Mouse (Mus musculus): ENCODE results near the gene Adap2. TPM values are rescaled to one million over a fixed set of nuclear protein-coding genes. Genes with fewer than 3 reads are reported as not detected.
A peak's percentile ranks its signal among the peaks of the same experiment; 100 is the strongest.

The Adap2 gene
- polyA plus RNA-seq, 1 experiment from 2014 or later, result 5.4 TPM

DNA sequence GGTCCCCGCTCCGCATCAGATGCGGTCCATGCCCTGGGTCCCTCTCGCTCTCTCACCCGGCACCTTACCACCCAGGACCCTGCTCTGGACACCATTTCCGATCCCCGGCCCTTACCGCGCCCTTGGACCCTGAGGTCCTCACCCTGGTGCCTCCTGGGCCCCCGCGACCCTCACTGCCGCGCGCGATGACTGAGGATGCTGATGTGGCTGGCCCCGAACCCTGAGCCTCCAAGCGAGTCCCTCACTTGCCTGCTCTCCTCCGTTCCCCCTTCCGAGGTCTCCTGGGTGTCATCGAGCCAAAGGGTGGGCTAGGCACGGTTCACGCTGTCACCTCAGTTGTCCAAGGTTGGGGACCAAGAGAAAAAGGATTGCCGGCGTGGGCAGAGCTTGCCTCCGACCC is 596 bp downstream of the Adap2 start:
- Histone ChIP-seq H3K4me1 (replicated peaks; ENCODE audit: control insufficient read depth, insufficient read depth) (no peaks in the 10 kb centered on the region), H3K27ac (replicated peaks) (0 out of 2 replicates have a peak overlapping the region, but pooled peaks have one; percentile 24), H3K4me2 (replicated peaks; ENCODE audit: low read depth) (peak overlapping the region; percentile 80), H3K36me3 (ENCODE audit: control insufficient read depth, insufficient read depth, low read length) (no peaks in the 10 kb centered on the region), H3K9me3 (ENCODE audit: control insufficient read depth, low read length) (no peaks in the 10 kb centered on the region), H3K27me3 (ENCODE audit: control insufficient read depth, insufficient read depth, low read length) (0 out of 2 replicates have a peak, but pooled peaks cover 2% of the 10 kb centered on the region), H3K4me3 (ENCODE audit: low read depth, low read length) (peak overlapping the region; percentile 64), H3K9ac (ENCODE audit: low read length) (peak overlapping the region; percentile 69)
- 30% methylated on average over 25 of the region's 25 CpGs for WGBS
- no peak for TF ChIP-seq EP300 (optimal IDR thresholded peaks at IDR 0.05)
- TF ChIP-seq CTCF (IDR thresholded peaks at IDR 0.05; ENCODE audit: low read depth), result no peak
- ATAC-seq (ENCODE audit: low FRiP score, low TSS enrichment), result 0 out of 2 replicates have a peak, but pooled peaks have one; percentile 2
- no peak for DNase-seq (ENCODE audit: low spot score)

DNA sequence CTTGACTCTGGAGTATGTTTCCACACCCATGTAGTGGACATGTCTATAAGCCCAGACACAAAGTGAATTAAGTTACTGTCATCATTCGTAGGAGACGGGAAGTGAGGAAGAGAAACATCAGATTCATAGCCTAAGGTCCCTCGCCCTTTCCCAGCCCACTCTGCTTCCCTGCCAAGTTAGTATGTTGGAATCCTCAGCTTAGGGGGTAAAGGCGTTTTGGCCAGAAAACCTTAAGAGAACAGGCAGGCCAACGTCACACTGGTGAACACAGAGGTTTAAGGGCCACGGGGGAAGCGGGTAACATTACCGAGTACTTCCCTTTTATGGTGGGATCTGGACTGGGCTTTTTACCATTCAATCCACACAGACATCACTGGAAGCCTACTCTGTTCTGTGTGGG is 1.6 kb downstream of the Adap2 start:
- DNase-seq (ENCODE audit: low spot score), result no peak
- TF ChIP-seq CTCF (IDR thresholded peaks at IDR 0.05; ENCODE audit: low read depth), result no peak
- no peak for TF ChIP-seq EP300 (optimal IDR thresholded peaks at IDR 0.05)
- H3K4me1 ChIP-seq (replicated peaks; ENCODE audit: control insufficient read depth, insufficient read depth), result no peaks in the 10 kb centered on the region
- no peak overlapping the region for H3K27ac ChIP-seq (replicated peaks)
- no peak overlapping the region for H3K9ac ChIP-seq (ENCODE audit: low read length)
- no peaks in the 10 kb centered on the region for H3K9me3 ChIP-seq (ENCODE audit: control insufficient read depth, low read length)
- 0 out of 2 replicates have a peak overlapping the region, but pooled peaks have one; percentile 1 for H3K4me3 ChIP-seq (ENCODE audit: low read depth, low read length)
- no peak overlapping the region for H3K4me2 ChIP-seq (replicated peaks; ENCODE audit: low read depth)
- H3K27me3 ChIP-seq (ENCODE audit: control insufficient read depth, insufficient read depth, low read length), result 0 out of 2 replicates have a peak, but pooled peaks cover 2% of the 10 kb centered on the region
- WGBS, result 81% methylated on average over 8 of the region's 8 CpGs
- no peaks in the 10 kb centered on the region for H3K36me3 ChIP-seq (ENCODE audit: control insufficient read depth, insufficient read depth, low read length)
- no peak for ATAC-seq (ENCODE audit: low FRiP score, low TSS enrichment)

DNA sequence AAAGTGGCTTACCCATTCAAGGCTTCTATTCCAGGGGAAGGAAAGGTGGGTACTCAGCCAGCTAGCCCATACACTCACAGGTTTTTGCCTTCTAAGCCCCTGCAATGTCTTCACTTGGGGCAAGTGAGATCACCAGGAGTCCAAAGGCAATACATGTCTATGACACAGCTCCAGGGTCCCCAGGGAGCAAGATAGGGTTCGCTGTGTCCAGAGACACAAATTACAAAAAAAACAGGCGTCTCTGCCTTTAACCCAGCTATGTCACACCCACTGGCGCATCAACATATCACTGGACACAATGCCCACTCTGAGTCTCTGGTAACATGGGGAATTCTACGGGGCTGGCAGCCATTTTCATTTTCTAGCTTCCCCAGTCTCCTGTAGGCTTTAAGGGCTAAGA is 2.1 kb downstream of the Adap2 start:
- H3K27me3 ChIP-seq (ENCODE audit: control insufficient read depth, insufficient read depth, low read length), result 0 out of 2 replicates have a peak, but pooled peaks cover 2% of the 10 kb centered on the region
- TF ChIP-seq EP300 (optimal IDR thresholded peaks at IDR 0.05), result no peak
- no peak for TF ChIP-seq CTCF (IDR thresholded peaks at IDR 0.05; ENCODE audit: low read depth)
- H3K9me3 ChIP-seq (ENCODE audit: control insufficient read depth, low read length), result no peaks in the 10 kb centered on the region
- no peak overlapping the region for H3K27ac ChIP-seq (replicated peaks)
- ATAC-seq (ENCODE audit: low FRiP score, low TSS enrichment), result no peak
- no peak overlapping the region for H3K9ac ChIP-seq (ENCODE audit: low read length)
- no peak overlapping the region for H3K4me2 ChIP-seq (replicated peaks; ENCODE audit: low read depth)
- no peaks in the 10 kb centered on the region for H3K4me1 ChIP-seq (replicated peaks; ENCODE audit: control insufficient read depth, insufficient read depth)
- 79% methylated on average over 4 of the region's 4 CpGs for WGBS
- no peak for DNase-seq (ENCODE audit: low spot score)
- no peaks in the 10 kb centered on the region for H3K36me3 ChIP-seq (ENCODE audit: control insufficient read depth, insufficient read depth, low read length)
- H3K4me3 ChIP-seq (ENCODE audit: low read depth, low read length), result no peak overlapping the region

DNA sequence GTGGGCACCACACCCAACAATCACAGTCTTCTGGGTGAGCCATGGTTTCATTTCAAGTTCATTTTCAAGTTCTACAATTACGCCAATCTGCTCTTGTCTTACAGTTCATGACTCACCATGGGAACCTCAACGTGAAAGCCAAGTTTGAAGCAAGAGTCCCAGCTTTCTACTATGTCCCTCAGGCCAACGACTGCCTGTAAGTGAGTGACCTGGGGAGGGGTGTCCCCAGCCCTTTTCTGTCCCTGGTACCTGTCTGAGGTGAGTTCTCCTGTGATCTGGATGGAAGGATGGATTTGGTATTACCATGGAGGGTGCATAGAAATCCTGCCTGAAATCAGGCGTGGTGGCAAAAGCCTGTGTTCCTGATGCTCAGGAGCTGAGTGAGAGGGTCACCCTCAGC is 2.9 kb downstream of the Adap2 start:
- H3K27ac ChIP-seq (replicated peaks), result no peak overlapping the region
- no peaks in the 10 kb centered on the region for H3K36me3 ChIP-seq (ENCODE audit: control insufficient read depth, insufficient read depth, low read length)
- 0 out of 2 replicates have a peak, but pooled peaks cover 2% of the 10 kb centered on the region for H3K27me3 ChIP-seq (ENCODE audit: control insufficient read depth, insufficient read depth, low read length)
- no peak overlapping the region for H3K9ac ChIP-seq (ENCODE audit: low read length)
- H3K9me3 ChIP-seq (ENCODE audit: control insufficient read depth, low read length), result no peaks in the 10 kb centered on the region
- DNase-seq (ENCODE audit: low spot score) (no peak), ATAC-seq (ENCODE audit: low FRiP score, low TSS enrichment) (no peak)
- no peak overlapping the region for H3K4me2 ChIP-seq (replicated peaks; ENCODE audit: low read depth)
- TF ChIP-seq EP300 (optimal IDR thresholded peaks at IDR 0.05) (no peak), CTCF (IDR thresholded peaks at IDR 0.05; ENCODE audit: low read depth) (no peak)
- H3K4me3 ChIP-seq (ENCODE audit: low read depth, low read length), result no peak overlapping the region
- WGBS, result 78% methylated on average over 4 of the region's 4 CpGs
- H3K4me1 ChIP-seq (replicated peaks; ENCODE audit: control insufficient read depth, insufficient read depth), result no peaks in the 10 kb centered on the region

DNA sequence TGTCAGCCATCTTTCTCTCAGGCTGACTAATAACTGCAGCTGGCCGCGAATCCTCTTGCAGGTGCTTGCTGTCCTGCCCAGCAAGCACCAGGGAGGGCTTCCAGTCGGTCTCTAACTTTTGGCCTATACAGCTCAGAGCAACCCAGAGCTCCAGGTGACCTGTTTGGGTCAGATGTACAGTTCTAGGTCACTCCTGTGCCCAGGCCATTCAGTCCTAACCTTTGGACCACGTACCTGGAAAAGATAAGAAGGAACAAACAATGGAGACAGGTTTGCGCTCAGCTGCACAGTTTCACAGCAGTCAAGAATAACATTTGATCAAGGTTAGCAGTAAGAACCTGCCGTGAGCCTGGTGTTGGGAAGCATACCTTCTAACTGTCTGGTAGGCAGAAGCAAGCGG is 5.1 kb downstream of the Adap2 start:
- Histone ChIP-seq H3K4me2 (replicated peaks; ENCODE audit: low read depth) (no peak overlapping the region), H3K36me3 (ENCODE audit: control insufficient read depth, insufficient read depth, low read length) (no peaks in the 10 kb centered on the region), H3K9ac (ENCODE audit: low read length) (no peak overlapping the region), H3K9me3 (ENCODE audit: control insufficient read depth, low read length) (no peaks in the 10 kb centered on the region), H3K27me3 (ENCODE audit: control insufficient read depth, insufficient read depth, low read length) (0 out of 2 replicates have a peak, but pooled peaks cover 2% of the 10 kb centered on the region), H3K27ac (replicated peaks) (no peak overlapping the region), H3K4me1 (replicated peaks; ENCODE audit: control insufficient read depth, insufficient read depth) (no peaks in the 10 kb centered on the region), H3K4me3 (ENCODE audit: low read depth, low read length) (no peak overlapping the region)
- TF ChIP-seq EP300 (optimal IDR thresholded peaks at IDR 0.05) (no peak), CTCF (IDR thresholded peaks at IDR 0.05; ENCODE audit: low read depth) (no peak)
- WGBS, result 64% methylated on average over 7 of the region's 7 CpGs
- DNase-seq (ENCODE audit: low spot score) (peak; percentile 30), ATAC-seq (ENCODE audit: low FRiP score, low TSS enrichment) (peak; percentile 55; the same call in 1 of the 2 replicates)

DNA sequence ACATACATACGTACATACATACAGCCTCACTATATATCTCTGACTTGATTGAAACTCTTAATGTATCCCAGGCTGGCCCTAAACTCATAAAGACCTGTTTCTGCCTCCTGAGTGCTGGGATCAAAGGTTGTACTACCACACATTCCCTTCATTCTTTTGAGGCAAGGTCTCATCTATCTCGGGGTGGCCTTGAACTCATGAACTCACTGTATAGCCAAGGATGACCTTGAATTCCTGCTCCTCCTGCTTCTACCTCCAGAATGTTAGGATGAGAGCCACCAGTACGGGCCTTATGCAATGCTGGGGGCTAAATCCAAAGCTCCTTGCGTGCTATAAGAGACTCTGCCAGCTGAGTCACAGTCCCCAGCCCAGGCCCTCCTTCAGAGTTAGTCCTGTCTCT is 7.1 kb downstream of the Adap2 start:
- Histone ChIP-seq H3K4me3 (ENCODE audit: low read depth, low read length) (no peak overlapping the region), H3K4me2 (replicated peaks; ENCODE audit: low read depth) (no peak overlapping the region), H3K36me3 (ENCODE audit: control insufficient read depth, insufficient read depth, low read length) (no peaks in the 10 kb centered on the region), H3K27me3 (ENCODE audit: control insufficient read depth, insufficient read depth, low read length) (no peaks in the 10 kb centered on the region), H3K27ac (replicated peaks) (no peak overlapping the region), H3K9ac (ENCODE audit: low read length) (no peak overlapping the region), H3K9me3 (ENCODE audit: control insufficient read depth, low read length) (no peaks in the 10 kb centered on the region), H3K4me1 (replicated peaks; ENCODE audit: control insufficient read depth, insufficient read depth) (no peaks in the 10 kb centered on the region)
- no peak for DNase-seq (ENCODE audit: low spot score)
- no peak for ATAC-seq (ENCODE audit: low FRiP score, low TSS enrichment)
- WGBS, result 74% methylated on average over 4 of the region's 4 CpGs
- TF ChIP-seq CTCF (IDR thresholded peaks at IDR 0.05; ENCODE audit: low read depth) (no peak), EP300 (optimal IDR thresholded peaks at IDR 0.05) (no peak)

Measured in stomach, postnatal 0 days (tissue).